Mouse (Mus musculus) kidney, adult 9 months (tissue): ENCODE data around the gene Trim58.
A peak's percentile ranks its signal among the peaks of the same experiment; 100 is the strongest.

Experiments
- DNase-seq: peaks from one replicate; pipeline ENCODE4 v3.0.0; 2022

Trim58 gene

DNA sequence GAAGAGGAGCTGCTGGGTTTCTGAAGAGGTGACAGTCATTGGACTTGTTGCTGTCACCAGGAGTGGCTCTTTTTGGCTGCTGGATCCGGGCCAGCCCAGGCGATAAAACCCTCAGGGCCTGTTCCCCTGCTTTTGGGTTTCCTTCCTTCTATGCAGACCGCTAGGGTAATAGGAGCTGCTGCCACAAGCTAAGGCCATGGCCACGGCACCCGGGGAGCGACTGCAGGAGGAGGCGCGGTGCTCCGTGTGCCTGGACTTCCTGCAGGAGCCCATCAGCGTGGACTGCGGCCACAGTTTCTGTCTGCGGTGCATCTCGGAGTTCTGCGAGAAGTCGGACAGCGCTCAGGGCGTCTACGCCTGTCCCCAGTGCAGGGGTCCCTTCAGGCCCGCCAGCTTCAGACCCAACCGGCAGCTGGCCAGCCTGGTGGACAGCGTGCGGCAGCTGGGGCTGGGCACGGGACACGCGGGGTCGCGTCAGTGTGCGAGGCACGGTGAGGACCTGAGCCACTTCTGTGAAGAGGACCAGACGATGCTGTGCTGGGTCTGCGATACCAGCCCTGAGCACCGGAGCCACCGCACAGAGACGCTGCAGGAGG is at the start of gene Trim58:
Trim58 (plus strand) TSS at position 194 of the 596 bp plus-strand sequence.
- no peak for DNase-seq

DNA sequence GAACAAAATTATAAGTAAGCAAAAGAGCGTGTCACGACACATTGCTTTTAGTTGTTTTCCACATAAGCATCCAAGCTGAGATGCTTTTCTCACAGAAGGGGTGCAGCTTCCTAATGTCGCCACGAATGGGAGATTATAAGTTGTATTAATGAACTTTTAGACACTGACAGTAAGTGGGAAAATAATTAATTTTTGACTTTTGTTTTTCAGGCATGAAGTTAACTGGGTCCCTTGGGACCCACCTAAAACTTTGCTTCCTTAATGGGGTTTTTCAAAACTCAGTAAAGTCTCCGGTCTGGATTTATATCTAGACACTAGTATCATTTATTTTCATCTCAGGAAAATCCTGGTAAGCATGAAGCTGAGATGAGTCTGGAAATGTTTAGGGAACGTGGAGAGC is 45.5 kb upstream of the Trim58 start, which contains the start of gene Olfr324:
Olfr324 (plus strand) TSS at position 301 of the 400 bp plus-strand sequence.
- no peak for DNase-seq

DNA sequence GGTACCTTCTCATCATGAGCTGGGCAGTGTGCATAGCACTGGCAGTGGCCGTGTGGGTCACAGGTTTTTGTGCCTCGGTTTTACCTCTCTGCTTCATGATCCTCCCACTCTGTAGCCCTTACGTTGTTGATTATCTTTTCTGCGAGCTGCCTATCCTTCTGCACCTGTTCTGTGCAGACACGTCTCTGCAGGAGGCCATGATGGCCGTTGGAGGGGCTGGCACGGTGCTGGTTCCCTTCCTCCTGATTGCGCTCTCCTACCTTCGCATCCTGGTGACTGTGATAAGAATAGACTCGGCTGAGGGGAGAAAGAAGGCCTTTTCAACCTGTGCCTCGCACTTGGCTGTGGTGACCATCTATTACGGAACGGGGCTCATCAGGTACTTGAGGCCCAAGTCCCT is 42.4 kb upstream of the Trim58 start:
- no peak for DNase-seq

DNA sequence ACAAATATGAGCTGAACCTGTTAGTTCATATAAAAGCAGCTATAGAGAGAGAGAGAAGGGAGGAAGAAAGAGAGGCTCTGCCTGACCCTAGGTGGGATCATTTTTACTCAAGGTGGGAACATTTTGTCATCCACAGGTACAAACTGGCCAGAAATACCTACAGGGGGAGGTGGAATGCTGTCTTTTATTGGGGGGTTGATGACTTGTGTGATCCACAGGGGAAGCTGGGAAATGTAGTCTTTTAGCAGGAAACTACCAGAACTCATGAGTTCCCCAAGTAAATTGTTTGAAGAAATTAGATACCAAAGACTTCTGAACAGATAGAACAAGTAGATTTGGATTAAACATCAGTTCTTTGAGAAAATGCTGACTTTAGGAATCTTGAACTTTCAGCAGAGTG is 38.2 kb upstream of the Trim58 start:
- no peak for DNase-seq

DNA sequence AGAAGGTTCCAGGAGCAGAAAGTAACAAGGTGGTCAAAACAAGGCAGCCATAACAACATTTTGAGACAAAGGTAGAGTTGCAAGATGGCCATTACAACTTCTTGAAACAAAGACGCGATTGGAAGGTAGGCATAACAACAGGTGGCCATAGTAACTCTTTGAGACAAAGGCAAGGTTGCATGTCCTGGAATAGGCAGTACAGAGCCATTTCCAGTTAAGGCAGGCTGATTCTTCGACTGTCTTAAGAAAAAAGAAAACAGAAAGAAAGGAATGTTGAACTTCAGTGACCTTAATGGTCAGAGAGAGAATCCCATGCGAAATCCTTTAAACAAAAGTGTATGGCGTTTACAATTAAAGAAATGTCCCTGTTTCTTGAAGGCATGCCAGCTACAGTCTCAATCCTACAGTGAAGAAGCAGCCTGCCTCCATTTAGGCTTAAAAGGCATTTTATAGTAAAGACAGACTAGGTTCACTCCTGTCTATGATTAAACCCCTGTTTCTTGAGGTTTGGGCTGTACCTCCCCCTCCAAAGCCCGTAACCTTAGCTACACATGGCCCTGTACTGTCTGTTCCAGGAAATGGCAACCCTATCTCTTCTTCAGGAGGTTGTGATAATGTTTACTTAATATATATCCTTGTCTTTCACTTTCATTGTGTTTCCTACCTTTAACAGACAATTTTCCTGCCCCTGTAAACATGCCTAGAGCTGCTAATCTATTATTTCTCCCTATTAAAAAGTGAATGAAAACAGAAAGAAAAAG is 37.3 kb upstream of the Trim58 start:
- DNase-seq, result no peak

DNA sequence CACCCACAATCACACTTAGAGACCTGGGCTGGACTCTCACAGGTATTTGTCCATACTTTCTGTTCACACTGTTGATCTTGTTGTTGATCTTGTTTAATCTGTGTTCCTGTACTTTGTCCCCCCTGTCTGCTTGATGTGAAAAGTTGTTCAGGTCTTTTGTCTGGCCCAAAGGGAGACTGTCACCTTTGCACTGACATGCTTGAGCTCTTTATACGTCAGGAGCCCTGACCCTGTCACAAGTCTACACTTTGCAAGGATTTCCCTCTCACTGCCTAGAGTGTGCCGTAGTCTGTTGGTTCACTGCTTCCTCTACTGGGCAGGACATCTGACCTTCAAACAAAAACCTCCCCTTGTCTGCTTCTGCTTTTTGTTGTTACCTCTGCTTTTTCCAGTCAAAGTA is 35.6 kb upstream of the Trim58 start:
- DNase-seq, result peak; percentile 3

DNA sequence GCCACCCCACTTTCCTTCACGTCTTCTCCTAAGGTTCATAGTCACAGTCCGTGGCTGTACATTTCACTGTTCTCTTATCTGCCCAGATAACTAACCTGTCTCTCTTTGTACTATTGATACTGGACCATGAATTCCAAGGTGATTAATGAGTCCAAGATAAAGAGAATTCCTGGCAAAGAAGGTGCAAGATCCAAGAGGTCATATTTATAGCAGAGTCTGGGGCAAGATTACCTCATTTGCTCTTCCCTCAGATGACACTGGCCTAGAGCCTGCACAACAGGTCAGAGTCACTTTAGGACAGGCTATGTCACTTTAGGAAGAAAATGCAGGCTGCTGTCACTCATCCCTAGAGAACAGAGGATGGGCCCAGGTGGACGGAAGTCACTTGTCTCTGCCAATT is 35.0 kb upstream of the Trim58 start:
- no peak for DNase-seq

DNA sequence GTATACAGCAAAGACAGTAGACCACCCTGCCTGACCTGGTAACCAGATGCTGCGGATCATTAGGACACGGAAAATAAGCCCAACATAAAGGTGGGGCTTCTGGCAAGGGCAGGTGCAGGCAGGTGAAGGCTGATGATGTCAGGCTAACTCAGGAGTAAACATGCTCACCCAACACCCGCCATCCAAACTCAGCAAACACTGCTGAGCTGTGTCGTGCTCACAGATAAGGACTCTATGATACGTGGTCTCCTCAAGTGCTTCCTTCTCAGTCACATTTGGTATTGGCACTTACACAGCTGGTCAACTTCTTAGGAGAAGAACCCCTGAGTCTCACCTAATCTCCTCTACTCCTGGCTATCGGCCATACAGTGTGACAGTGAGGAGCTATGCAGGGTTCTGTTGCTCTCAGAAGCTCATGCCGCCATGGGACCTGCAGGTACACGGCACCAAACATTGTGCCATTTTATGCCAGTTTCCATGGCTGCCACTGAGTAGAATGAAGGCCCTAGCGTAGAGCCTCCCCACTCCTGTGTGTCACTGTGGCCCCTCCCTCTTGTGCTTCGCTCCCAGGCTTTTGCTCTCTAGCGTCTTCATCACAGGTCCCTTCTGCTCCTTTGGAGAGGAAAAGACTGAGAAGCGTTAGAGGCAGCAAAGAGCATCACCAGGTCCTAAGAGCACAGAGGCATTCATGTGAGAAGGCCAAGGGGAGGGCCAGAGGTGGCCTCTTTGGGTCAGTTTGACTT is 33.9 kb upstream of the Trim58 start:
- DNase-seq, result no peak

DNA sequence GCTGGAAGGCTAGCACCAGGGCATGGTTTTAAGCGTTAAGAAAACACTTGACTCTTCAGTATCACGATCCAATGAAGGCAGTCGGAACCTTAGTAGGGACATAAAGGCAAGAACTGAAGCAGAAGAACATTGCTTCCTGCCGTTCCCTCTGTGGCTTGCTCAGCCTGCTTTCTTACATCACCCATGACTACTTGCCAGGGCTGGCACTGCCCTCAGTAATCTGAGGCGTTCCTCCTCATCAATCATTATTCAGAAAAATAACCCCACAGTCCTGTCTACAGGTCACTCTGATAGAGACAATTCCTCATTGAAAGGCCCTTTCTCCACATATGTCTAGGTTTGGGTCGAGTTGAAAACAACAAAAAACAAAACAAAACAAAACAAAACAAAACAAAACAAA is 33.2 kb upstream of the Trim58 start:
- peak; percentile 15 for DNase-seq

DNA sequence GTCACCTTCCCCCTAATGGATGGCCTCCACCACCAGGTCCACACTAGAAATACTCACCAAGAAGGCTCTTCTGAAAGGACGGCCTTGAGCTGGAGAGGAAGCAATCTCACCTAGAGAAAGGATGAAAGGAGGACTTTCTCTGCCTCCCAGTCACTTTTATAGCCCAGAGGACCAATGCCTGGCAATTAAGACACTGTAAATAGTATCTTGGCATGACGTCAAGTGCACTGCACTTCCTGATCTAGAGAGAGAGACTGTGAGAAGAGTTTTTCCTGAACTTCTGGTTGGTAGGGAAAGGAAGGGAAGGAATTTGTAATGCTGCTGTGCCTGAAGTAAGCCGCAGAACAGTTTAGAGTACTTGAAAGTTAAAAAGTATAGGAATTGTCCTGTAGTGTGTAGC is 26.9 kb upstream of the Trim58 start:
- DNase-seq, result no peak

DNA sequence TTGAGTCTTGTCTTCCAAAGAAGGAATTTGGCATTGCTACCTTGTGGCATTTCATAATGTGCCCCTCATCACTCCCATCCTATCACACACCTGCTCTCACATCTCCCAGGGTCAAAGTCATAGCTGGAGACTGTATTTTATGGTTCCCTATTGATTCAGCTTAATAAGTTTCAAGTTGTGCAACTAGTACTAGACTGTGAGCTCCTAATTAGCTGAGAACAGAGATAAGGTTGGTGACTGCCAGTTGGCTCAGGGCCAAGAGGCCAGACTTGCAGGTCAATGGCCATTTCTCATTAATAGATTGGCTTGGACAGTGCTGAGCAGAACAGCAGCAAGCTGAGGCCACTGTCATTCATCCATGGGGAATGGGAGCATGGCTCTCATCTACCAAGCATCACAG is 25.7 kb upstream of the Trim58 start:
- DNase-seq, result peak; percentile 35

DNA sequence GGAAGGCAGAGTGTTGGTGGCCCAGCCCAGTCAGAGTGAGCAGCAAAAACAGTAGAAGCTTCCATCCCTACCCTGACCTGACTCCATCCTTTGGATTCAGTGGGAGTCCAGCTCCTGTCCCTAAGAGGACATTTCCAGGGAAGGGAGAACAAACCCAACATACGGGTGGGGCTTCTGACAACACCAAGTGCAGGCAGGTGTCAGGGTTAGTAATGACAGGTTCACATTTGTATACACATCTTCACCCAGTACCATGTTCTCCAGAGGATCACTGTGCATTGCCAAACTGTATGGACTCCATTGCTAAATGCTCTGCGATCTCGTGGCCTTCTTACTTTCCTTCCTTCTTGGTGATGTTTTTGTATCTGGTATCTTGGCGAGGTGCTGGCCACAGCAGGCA is 24.3 kb upstream of the Trim58 start, which contains the start of gene 2210407C18Rik:
2210407C18Rik (minus strand) TSS at position 101 of the 400 bp plus-strand sequence.
- no peak for DNase-seq

DNA sequence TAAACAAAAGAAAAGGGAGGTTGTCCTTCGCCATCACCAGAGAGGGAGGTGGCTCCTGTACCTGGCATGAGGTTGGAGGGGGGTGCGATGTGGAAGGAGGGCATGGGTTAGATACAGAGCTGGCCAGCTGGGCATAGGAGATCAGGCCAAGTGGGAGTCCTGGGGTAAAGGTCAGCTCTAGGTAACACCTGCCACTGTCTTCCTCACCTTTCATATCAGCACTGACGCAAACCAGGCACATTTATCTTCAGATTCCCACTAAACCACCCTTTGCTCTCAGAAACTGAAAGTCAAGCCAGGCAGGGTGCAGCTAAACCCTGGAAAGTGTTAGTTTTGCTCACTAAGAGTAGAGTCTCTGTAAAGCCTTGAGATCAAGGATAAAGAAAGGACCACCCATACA is 21.9 kb upstream of the Trim58 start:
- no peak for DNase-seq

DNA sequence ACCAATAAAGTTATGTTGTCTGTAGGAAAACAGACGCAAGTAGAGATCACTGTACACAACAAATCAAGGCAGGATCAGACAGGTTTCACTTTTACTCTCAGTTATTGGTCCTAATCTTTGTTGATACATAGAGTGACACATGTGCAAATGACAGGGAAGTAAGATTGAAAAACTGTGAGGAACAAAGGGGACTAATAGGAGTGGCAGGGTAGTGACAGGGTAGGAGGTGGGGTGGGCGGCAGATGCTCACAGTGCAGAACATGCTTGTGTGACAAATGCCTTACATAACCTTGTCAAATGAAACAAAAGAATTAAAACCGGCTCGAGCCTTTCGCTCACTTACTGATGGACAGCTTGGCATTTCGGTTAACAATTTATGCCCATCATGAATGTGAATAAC is 21.5 kb upstream of the Trim58 start:
- no peak for DNase-seq

DNA sequence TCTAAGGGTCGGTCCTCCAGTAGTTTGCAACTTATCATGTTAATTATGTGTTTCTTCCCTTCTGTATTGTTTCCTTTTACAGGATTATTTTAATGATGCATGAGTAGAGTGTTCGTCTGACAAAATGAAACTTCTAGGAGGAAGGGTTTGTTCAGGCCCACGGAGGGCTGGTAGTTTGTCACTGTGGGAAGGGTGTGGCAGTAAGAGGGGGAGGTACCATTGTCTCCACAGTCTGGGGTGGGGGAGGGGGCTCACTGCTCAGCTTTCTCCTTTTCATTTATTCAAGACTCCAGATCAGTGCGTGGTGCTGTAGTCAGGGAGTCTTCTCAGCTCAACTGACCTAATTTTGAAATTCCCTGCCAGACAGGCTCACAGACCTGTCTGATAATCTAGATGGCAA is 14.1 kb upstream of the Trim58 start:
- DNase-seq, result no peak

DNA sequence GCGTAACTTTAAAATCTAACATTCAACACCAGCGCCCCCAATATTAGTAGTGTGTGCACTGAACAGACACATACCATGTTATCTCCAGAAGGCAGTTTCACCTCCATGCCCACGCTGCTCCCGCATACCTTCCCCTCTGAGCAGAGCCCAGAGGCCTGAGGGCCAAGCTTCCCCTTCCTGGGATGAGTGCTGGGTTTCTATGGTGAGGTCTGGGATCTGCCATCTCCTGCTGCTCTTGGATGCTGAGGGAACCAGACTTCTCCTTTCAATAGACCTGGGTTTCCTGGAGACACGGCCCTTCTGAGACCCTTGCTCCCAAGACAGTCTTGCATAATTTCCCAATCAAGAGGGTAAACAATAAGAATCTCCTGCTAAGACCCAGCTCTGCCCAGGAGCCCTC is 9.9 kb upstream of the Trim58 start, which contains the start of gene Olfr323:
Olfr323 (minus strand) TSS at position 101 of the 400 bp plus-strand sequence.
- DNase-seq, result no peak

DNA sequence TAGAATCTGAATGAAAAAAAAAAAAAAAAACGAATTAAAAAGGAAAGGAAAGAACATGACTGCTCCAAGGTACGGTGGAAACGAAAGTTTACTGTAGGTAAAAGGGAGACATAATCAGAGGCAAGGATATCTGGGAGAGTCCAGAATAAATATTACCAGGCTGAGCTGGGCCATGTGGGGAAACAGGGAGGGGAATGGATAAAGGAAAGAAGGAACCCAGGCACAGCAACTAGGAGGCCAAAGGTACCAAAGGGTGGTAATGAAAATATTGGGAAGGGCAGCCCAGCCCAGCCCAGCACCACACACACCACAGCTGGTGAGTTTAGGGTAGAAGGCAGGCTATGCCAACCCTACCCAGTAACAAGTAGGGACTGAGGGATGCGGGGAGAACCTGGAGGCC is 5.4 kb upstream of the Trim58 start:
- no peak for DNase-seq

DNA sequence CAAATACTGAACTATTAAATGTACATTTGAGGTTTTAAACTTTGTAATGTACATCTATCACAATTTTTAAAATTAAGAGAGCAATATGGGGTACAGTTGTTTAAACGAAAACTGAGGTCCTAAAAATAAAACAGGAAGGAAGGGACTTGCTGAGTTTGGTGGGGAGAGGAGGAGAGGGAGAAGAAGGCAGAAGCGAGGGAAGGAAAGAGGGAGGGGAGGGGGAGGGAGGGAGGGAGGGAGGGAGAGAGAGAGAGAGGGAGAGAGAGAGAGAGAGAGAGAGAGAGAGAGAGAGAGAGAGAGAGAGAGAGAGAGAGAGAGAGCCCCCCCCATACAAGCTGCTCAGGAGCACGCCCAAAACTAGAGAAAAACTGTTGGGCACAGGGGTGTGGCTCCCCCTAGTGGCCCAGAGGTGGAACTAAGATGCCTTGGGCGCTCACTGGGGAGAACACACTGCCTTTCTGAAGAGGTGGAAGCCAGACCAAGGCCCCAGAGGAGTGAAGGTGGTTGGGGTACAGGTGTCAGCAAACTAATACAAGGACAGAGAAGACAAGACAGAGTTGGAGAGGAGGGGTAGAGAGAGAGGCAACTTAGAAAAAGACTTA is 3.8 kb upstream of the Trim58 start:
- DNase-seq, result peak; percentile 22

DNA sequence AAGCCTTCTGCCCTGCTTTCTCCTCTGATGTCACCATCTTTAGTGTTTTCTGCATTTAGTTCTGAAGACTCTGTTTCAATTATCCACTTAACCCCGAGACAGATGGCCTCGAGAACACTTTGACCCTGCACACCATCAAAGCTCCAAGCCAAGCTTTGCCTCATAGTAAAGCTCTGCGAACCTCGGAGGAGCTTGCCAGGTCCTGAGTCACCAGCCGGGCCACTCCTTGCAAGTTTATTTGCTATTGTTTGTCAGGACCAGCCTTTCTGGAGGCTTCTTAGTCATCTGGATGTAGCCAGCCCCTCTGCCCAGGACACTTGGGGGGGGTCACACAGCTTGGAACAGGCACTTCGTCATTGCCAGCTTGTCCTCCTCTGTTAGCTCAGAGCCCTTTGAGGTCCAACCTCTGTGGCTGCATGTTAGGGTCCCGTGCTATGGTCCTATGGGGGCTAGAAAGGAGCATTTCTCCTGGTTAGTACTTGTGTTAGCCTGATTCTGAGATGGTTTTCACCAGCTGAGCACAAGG is 2.0 kb upstream of the Trim58 start:
- no peak for DNase-seq

DNA sequence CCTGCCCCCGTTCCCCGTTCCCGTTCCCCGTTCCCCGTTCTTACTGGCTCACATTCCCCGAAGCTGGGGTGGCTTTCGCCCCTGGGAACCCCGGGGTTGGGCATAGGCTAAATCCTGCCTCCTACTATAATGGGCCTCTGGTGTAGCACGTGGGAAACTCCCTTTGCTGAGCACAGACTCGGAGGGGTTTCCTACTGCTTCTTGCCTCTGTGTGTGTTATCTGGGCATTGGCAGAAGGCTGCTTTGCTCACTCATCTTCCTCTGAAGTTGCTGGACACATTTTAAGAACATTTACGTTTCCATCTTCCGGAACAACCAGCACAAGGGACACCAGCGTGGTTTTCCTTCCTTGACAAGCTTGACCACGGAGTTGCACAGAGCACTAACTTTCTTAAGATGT is 792 bp downstream of the Trim58 start:
- no peak for DNase-seq

DNA sequence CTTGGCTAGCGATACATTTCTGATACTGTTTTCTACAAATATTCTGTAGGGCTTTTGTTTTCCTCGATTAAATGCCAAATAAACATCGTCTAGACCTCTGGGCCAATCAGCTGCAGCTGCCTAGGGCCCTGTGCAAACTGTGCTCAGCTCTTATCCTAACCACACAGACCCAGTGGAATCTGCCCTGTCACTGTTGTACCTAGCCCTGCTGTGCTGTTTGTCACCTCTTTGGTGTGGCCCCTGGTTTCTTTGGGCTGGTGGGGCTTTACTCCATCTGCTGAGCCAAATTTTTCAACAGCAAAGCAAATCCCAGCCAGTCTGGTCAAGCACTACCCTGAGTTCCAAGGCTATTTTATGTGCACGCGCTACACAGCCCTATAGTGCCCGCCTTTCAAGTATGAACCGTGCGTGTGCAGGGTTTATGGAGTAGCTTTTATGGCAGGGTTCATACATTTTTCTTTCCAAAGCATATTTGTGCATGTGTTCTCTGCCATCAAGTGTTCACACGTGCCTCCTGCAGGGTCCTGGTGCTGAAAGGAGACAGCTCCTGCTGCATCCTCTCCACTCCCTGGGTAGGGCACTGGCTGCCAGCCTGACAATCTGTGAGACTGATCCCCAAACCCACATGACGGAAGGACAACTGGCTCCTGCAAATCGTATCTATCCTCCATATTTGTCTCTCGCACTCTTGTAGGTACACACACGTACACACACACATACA is 1.5 kb downstream of the Trim58 start:
- DNase-seq, result no peak

DNA sequence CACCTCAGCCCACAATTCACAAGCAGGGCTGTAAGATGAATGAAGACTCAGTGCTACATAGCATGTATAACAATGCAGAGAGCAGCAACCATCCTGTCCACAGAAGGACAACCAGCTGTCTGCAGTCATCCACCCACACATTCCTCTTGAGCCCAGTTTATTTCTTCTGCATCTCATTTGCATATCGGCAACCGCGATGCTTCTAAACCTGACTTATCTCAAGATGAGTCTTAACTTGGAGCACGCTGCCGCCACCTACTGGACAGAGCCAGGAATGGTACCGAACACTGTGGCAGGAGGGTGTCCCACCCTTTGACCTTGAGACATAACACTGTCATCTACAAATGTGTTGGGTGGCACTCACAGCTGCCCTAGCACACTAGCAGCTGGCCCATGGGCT is 3.1 kb downstream of the Trim58 start:
- DNase-seq, result no peak

DNA sequence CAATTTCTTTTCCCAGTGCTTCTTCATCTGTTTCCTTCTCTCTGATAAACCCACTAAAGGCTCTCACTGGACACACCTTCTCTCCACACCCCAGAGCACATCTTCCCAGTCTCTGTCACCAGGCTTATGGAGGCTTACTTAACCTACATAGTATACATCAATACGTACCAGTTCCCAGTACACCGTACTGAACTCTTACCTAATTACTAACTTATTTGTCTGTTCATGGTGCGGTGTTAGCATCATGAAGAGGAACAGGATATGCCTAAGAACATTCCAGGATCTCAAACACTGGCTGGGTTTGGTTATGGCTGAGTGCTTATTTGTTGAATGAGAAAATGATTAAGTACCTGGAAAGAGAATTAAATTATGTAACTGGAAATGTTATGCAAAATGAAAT is 14.9 kb downstream of the Trim58 start:
- DNase-seq, result no peak
